Mouse (Mus musculus): ENCODE results near the gene Syncrip. TPM values are rescaled to one million over a fixed set of nuclear protein-coding genes. Genes with fewer than 3 reads are reported as not detected.

Gene Syncrip
- polyA plus RNA-seq, 1 experiment from 2014 or later: 89.0 TPM

DNA sequence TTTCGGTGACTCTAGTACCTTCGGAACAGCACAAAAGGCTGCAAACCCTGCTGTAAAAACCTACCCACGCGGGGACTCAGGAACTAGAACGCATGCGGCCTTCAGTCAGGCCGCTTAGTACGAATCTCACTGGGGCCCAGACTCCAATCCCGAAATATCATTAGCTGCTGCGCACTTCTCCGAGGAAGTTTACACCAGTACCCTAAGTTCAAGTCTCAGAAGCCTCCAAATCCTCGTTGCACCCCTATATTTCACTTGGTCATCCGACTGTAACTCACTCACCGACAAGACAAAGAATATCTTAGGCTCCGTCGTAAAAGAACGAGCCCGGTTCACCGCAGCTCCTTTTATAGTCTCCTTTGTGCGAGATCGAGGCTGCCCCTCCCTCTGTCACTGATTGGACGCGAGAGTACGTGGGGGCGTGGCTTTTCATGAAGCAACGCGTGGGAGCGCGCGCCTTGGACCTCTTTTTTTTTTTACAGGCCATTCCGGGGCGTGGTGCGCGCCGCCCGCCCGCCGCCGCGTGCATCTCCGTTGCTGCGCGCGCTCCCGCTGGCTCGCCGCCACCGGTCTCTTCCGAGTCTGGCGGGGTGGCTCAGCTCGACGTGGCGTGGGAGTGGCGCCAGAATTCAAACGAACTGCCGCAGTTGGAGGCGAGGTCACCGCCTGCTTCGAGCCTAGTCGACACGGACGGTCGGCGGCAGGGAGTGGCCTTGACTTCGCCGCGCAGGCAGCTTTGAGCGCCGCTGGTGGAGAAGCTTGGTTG, 40.4 kb upstream of the Syncrip start:
- peak overlapping the region; percentile 85 for H3K4me2 ChIP-seq (ENCODE audit: low read depth, low read length)
- peaks cover 9% of the 10 kb centered on the region for H3K4me1 ChIP-seq (replicated peaks; ENCODE audit: control insufficient read depth, insufficient read depth, low read length)
- H3K4me3 ChIP-seq (ENCODE audit: low read length): peak overlapping the region; percentile 67
- peak overlapping the region; percentile 83 for H3K9ac ChIP-seq (ENCODE audit: low read length)
- under 1% methylated on average over 69 of the region's 69 CpGs for WGBS
- no peaks in the 10 kb centered on the region for H3K27me3 ChIP-seq (ENCODE audit: control insufficient read depth, insufficient read depth, low read depth, low read length)
- no peaks in the 10 kb centered on the region for H3K9me3 ChIP-seq (ENCODE audit: control insufficient read depth, low read length)
- peak overlapping the region; percentile 94 for H3K27ac ChIP-seq (ENCODE audit: low read length)
- H3K36me3 ChIP-seq (ENCODE audit: control insufficient read depth, insufficient read depth, low read length): peaks cover 10% of the 10 kb centered on the region
- peak; percentile 96 for ATAC-seq (ENCODE audit: low read depth)

DNA sequence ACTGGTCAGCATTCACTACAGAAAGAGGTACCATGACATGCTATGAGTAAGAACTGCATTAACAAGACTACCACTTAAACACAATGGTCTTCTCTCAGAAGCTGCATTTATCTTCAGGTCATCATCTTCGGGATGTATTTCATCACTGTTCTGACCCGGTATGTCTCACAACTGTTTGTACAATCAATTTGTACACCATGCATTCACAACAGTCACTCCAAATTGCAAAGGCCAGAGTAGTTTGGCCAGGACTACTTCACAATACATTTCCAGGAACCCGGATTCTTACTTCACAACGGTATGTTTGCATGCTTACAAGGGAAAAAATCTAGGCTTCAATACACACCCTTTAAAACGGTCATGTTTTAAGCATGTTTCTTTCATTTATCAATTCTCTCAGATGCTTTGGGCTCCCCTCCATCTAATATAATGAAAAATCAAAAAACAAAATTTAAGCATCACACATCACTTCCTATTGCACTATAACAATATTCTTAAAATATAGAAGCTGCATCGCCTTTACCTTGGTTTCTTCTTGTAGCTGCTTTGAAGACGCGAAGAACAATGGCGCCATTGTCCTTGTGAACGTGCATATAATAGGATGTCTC, 39.7 kb upstream of the Syncrip start:
- Histone ChIP-seq H3K9me3 (ENCODE audit: control insufficient read depth, low read length) (no peaks in the 10 kb centered on the region), H3K4me1 (replicated peaks; ENCODE audit: control insufficient read depth, insufficient read depth, low read length) (peaks cover 9% of the 10 kb centered on the region), H3K4me3 (ENCODE audit: low read length) (peak overlapping the region; percentile 67), H3K9ac (ENCODE audit: low read length) (peak overlapping the region; percentile 83), H3K4me2 (ENCODE audit: low read depth, low read length) (peak overlapping the region; percentile 55), H3K27me3 (ENCODE audit: control insufficient read depth, insufficient read depth, low read depth, low read length) (no peaks in the 10 kb centered on the region), H3K36me3 (ENCODE audit: control insufficient read depth, insufficient read depth, low read length) (peaks cover 10% of the 10 kb centered on the region), H3K27ac (ENCODE audit: low read length) (peak overlapping the region; percentile 94)
- under 1% methylated on average over 10 of the region's 10 CpGs for WGBS
- no peak for ATAC-seq (ENCODE audit: low read depth)

DNA sequence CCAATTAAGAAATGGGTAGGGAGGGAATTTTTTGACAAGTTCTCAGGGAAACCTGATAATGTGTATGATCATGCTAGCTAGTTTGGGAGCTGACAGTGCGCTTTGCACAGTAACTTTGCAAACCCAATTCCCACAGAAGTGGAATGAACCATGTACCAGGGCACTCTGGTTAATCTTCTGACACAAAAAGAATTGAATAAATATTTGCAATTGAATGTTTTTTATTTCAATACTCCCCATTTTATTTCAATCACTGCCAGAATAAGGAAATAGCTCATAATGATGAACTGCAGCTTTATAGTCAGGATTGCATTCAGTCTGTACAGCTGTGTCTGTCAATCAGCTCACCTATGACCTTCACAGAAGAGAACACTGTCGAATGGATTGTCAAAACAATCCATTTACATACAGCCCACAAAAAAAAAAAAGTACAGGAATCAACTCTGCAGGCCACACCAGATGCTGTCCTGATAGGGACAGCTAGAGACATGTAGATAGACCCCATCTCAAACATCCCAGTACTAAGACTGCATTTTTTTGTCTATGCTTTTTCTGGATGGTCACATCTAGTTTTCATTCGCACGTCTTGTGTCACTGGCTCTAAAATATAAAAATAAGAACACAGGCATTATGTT, 38.6 kb upstream of the Syncrip start:
- Histone ChIP-seq H3K27me3 (ENCODE audit: control insufficient read depth, insufficient read depth, low read depth, low read length) (no peaks in the 10 kb centered on the region), H3K4me3 (ENCODE audit: low read length) (peak overlapping the region; percentile 67), H3K4me1 (replicated peaks; ENCODE audit: control insufficient read depth, insufficient read depth, low read length) (peaks cover 9% of the 10 kb centered on the region), H3K4me2 (ENCODE audit: low read depth, low read length) (peak overlapping the region; percentile 55), H3K27ac (ENCODE audit: low read length) (no peak overlapping the region), H3K9me3 (ENCODE audit: control insufficient read depth, low read length) (no peaks in the 10 kb centered on the region), H3K9ac (ENCODE audit: low read length) (peak overlapping the region; percentile 83), H3K36me3 (ENCODE audit: control insufficient read depth, insufficient read depth, low read length) (peaks cover 10% of the 10 kb centered on the region)
- no peak for ATAC-seq (ENCODE audit: low read depth)
- 21% methylated on average over 4 of the region's 4 CpGs for WGBS

DNA sequence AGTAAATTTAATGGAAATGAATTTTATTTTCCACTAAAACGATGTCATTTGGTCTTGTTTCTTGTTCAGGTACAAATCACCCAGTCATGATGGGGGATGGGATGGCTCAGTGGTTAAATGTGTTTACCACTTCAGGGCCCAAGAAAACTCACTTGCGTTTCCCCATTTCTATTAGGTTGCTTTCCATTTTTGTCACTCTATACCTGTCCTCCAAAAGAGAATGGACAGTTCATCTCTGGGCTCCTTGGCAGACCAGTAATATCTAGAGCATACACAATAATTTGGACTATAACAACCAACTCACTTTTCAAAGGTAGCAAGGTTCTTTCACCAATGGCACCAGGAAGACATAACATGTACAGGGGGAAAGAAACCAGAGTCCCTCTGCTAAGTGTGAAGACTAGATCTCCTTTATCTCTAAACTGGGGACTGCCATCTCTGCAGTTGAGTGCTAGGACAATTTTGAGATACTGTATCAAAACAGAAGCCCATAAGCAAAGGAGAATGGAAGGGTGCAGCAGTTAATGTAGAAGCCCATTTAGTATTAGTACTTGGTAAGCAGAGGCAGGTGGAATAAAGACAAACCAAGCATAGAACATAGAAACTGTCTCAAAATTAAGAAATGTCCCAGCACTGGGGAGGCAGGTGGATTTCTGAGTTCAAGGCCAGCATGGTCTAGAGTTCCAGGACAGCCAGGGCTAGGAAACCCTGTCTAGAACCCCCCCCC, 37.9 kb upstream of the Syncrip start:
- H3K36me3 ChIP-seq (ENCODE audit: control insufficient read depth, insufficient read depth, low read length): peaks cover 10% of the 10 kb centered on the region
- H3K27me3 ChIP-seq (ENCODE audit: control insufficient read depth, insufficient read depth, low read depth, low read length): no peaks in the 10 kb centered on the region
- no peak overlapping the region for H3K9ac ChIP-seq (ENCODE audit: low read length)
- H3K9me3 ChIP-seq (ENCODE audit: control insufficient read depth, low read length): no peaks in the 10 kb centered on the region
- no peak overlapping the region for H3K4me3 ChIP-seq (ENCODE audit: low read length)
- no peak for ATAC-seq (ENCODE audit: low read depth)
- no peak overlapping the region for H3K27ac ChIP-seq (ENCODE audit: low read length)
- 13% methylated on average over 2 of the region's 2 CpGs for WGBS
- H3K4me1 ChIP-seq (replicated peaks; ENCODE audit: control insufficient read depth, insufficient read depth, low read length): peaks cover 9% of the 10 kb centered on the region
- H3K4me2 ChIP-seq (ENCODE audit: low read depth, low read length): peak overlapping the region; percentile 55; the same call in 1 of the 2 replicates

DNA sequence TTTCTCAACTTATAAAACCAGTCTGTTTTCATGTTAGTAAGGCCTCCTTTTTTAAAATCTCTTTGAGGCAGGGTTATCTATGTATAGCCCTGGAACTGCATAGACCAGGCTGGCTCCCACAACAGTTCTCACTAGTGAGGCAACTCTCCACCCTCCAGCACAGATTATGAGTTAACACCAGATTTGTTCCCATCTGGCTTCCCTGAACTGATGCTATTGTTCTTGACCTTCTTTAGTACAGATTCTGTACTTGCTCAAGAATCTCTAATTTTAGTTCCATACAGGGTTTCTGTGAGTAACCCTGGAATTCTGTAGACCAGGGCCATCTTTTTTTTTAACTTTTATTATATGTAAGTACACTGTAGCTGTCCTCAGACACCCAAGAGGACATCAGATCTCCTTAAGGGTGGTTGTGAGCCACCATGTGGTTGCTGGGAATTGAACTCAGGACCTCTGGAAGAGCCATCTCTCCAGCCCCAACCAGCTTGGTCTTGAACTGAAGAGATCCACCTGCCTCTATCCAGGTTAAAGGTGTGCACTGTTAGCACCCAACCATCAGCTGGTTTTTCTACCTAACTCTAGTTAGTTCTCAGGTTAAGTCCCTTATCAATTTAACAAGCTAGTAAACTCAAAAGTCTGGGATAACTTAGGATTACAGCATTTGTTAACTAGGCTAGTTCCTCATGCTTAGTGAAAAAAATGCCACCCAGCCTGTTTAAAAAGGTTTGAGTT, 37.2 kb upstream of the Syncrip start:
- Histone ChIP-seq H3K36me3 (ENCODE audit: control insufficient read depth, insufficient read depth, low read length) (peaks cover 10% of the 10 kb centered on the region), H3K27me3 (ENCODE audit: control insufficient read depth, insufficient read depth, low read depth, low read length) (no peaks in the 10 kb centered on the region), H3K9ac (ENCODE audit: low read length) (no peak overlapping the region), H3K4me2 (ENCODE audit: low read depth, low read length) (no peak overlapping the region), H3K4me1 (replicated peaks; ENCODE audit: control insufficient read depth, insufficient read depth, low read length) (peaks cover 9% of the 10 kb centered on the region), H3K4me3 (ENCODE audit: low read length) (no peak overlapping the region), H3K9me3 (ENCODE audit: control insufficient read depth, low read length) (no peaks in the 10 kb centered on the region), H3K27ac (ENCODE audit: low read length) (no peak overlapping the region; the same call in 1 of the 2 replicates)
- no peak for ATAC-seq (ENCODE audit: low read depth)

DNA sequence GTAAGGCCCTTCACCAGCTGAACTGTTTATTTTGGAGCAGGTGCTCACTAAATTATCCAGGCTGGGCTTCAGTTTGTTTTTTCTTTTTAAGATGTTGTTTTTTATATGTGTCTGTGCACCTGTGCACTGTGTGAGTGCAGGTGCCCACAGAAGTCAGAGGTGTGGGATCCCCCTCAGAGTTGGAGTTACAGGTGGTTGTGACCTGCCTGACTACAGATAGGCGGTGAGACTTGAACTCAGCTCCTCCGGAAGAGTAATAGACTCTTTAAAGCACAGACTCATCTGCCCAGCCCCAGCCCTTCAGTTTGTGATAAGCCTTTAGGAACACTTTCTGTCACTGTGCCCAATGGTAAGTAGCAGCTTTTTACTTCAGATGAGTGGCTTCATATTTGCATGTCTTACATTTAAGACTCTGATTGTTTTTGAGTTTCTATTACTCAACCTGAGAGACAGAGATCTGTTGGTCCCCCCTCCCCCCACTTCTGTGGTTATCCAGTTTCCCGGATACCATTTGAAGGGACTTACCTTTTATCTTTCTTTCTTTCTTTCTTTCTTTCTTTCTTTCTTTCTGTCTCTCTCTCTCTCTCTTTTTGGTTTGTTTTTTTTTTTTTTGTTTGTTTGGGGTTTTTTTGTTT, 34.1 kb upstream of the Syncrip start:
- Histone ChIP-seq H3K4me3 (ENCODE audit: low read length) (no peak overlapping the region), H3K27me3 (ENCODE audit: control insufficient read depth, insufficient read depth, low read depth, low read length) (no peaks in the 10 kb centered on the region), H3K36me3 (ENCODE audit: control insufficient read depth, insufficient read depth, low read length) (peaks cover 10% of the 10 kb centered on the region), H3K9me3 (ENCODE audit: control insufficient read depth, low read length) (no peaks in the 10 kb centered on the region), H3K9ac (ENCODE audit: low read length) (no peak overlapping the region), H3K4me1 (replicated peaks; ENCODE audit: control insufficient read depth, insufficient read depth, low read length) (peaks cover 9% of the 10 kb centered on the region), H3K27ac (ENCODE audit: low read length) (no peak overlapping the region), H3K4me2 (ENCODE audit: low read depth, low read length) (no peak overlapping the region)
- WGBS: 83% methylated on average over 3 of the region's 3 CpGs
- ATAC-seq (ENCODE audit: low read depth): no peak

DNA sequence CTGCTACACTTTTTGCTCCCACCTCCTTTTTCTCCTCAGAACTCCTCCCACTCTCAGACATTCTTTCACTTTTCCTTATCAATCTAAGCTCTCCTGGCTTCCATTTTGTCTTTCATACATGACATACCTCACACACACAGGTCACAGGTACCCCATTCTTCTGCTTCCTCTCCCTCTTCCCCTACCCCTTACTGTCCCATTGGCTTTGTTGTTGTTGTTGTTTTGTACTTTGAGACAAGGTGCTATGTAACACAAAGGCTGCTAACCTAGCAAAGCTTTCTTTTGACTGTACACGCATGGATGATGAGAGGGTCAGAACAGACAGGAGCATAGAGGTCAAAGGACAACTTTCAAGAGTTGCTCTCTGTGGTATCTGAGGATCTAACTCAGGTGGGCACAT, 33.2 kb upstream of the Syncrip start:
- no peaks in the 10 kb centered on the region for H3K9me3 ChIP-seq (ENCODE audit: control insufficient read depth, low read length)
- no peak overlapping the region for H3K4me2 ChIP-seq (ENCODE audit: low read depth, low read length)
- no peak for ATAC-seq (ENCODE audit: low read depth)
- H3K4me3 ChIP-seq (ENCODE audit: low read length): no peak overlapping the region
- no peaks in the 10 kb centered on the region for H3K27me3 ChIP-seq (ENCODE audit: control insufficient read depth, insufficient read depth, low read depth, low read length)
- WGBS: 82% methylated on average over 1 of the region's 1 CpGs
- peaks cover 5% of the 10 kb centered on the region for H3K36me3 ChIP-seq (ENCODE audit: control insufficient read depth, insufficient read depth, low read length)
- no peak overlapping the region for H3K9ac ChIP-seq (ENCODE audit: low read length)
- H3K27ac ChIP-seq (ENCODE audit: low read length): no peak overlapping the region
- peaks cover 4% of the 10 kb centered on the region for H3K4me1 ChIP-seq (replicated peaks; ENCODE audit: control insufficient read depth, insufficient read depth, low read length)

DNA sequence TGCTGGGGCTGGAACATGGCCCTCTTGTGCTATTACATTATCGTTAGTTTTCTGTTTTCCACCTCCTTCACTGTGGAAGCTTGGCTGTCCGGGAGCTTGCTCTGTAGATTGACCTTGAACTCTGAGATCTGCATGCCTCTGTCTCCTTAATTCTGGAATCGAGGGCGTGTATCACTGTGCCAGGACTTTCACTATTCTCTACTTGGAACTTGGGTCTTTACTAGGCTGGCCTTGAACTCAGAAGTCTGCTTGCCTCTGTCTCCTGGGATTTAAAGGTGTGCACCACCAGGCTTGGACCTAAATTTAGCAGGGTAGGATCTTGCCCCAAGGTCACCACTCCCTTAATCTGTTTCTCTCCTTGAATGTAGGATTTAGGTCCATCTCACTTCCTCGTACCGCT, 19.5 kb upstream of the Syncrip start:
- WGBS: 81% methylated on average over 6 of the region's 6 CpGs
- no peak for ATAC-seq (ENCODE audit: low read depth)
- Histone ChIP-seq H3K4me3 (ENCODE audit: low read length) (no peak overlapping the region), H3K4me1 (replicated peaks; ENCODE audit: control insufficient read depth, insufficient read depth, low read length) (no peaks in the 10 kb centered on the region), H3K27ac (ENCODE audit: low read length) (no peak overlapping the region), H3K9ac (ENCODE audit: low read length) (no peak overlapping the region), H3K9me3 (ENCODE audit: control insufficient read depth, low read length) (no peaks in the 10 kb centered on the region), H3K36me3 (ENCODE audit: control insufficient read depth, insufficient read depth, low read length) (no peaks in the 10 kb centered on the region), H3K4me2 (ENCODE audit: low read depth, low read length) (no peak overlapping the region), H3K27me3 (ENCODE audit: control insufficient read depth, insufficient read depth, low read depth, low read length) (no peaks in the 10 kb centered on the region)

Data from lung, embryonic 16.5 days (tissue).